Mouse (Mus musculus) cerebellum, adult (tissue): ENCODE results near the gene Phgr1.

Experiments
- ATAC-seq: cut with Nextera tagmentation; 2 replicates; pipeline ENCODE4 v1.9.2; 2017; ENCODE audit warnings: mild to moderate bottlenecking, moderate library complexity, mixed read lengths; ENCODE audit not compliant: insufficient number of reproducible peaks, low FRiP score, low TSS enrichment

Gene Phgr1

GRCm38 (mm10) chr2:118775846-118776245 lies 3.3 kb downstream of the Phgr1 start:
- ATAC-seq: peak; percentile 64

DNA sequence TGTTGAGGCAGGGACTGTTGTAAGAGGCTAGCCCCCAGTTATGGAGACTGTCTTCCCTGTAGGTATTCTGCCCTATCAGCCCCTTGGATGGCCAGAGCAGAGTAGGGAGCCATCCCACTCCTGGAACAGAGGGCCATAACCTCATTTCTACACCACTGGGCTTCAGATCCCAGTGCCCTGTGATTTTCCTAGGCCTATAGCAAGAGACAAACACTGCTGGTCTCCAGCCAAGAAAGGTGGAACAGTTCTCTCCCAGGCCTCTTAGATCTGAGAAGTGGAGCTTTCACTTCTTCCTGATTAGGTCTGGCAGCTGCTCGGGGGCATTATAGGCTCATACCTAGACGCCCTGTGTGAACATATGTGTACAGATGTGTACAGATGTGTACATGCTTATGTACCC lies 3.7 kb downstream of the Phgr1 start:
- ATAC-seq: 0 out of 2 replicates have a peak, but pooled peaks have one; percentile 3

DNA sequence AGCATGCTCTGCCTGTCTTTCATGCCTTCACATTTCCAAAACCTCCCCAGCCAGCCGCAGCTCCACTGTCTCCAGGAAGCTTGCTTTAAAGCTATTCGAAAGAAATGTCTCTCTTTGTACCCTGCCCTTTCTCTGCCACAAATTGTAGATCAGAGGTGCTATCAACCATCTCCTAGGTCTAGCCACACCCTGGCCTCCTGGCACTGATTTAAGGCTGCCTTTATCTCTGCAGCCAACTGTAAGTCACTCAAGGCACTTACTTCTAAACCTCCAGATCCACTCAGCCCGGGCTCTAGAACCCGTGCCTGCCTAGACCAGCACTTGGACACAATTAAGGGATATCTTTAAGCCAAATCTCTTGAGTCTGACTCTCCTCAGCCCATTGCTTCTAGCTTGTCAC lies 5.8 kb downstream of the Phgr1 start:
- no peak for ATAC-seq

DNA sequence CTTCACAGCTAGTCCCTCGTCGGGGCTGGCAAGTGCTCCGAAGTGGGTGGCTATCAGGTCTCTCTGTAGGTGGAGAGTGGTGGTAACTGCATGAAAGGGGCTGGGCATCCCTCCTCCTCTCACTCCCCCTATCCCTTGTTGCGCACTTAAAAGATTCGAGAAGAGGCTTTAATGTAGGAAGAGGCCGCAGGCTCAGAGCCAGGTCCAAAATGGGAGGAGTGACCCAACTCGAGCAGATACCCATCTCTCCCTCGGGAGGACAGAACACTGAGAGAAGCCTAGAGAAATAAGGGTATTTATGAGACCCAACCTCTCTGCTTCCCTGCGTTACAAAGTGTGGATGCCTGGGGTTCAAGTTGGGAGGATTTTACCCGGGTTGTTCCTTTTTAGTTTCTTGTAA lies 6.5 kb downstream of the Phgr1 start:
- ATAC-seq: no peak

- ATAC-seq: peak; percentile 81
Observed at GRCm38 (mm10) chr2:118779504-118780480, 7.2 kb downstream of the Phgr1 start, which contains the start of gene Disp2. Gene Disp2 (plus strand): TSS chr2:118779719.

DNA sequence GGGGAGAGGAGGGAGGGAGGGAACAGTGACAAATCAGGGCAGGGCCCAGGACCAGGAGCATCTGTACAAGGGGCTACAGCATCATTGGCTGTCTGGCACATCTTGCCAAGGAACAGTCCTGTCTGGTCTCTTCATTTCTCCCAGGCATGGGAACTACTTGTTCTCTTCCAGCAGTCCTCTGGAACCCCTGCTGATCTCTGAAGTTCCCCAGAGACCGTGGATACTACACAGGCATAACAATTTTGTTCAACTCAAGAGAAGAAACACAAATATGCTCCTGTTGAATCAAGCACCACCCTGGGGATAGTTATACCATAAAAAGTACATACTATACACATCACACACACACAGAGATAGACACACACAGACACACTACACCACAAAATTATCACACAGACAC lies 8.5 kb downstream of the Phgr1 start:
- no peak for ATAC-seq

GRCm38 (mm10) chr2:118782303-118782702 lies 9.7 kb downstream of the Phgr1 start:
- no peak for ATAC-seq

- ATAC-seq: no peak
Observed at GRCm38 (mm10) chr2:118783093-118783492, 10.5 kb downstream of the Phgr1 start.

- ATAC-seq: no peak
Observed at GRCm38 (mm10) chr2:118783663-118784062, 11.1 kb downstream of the Phgr1 start.

DNA sequence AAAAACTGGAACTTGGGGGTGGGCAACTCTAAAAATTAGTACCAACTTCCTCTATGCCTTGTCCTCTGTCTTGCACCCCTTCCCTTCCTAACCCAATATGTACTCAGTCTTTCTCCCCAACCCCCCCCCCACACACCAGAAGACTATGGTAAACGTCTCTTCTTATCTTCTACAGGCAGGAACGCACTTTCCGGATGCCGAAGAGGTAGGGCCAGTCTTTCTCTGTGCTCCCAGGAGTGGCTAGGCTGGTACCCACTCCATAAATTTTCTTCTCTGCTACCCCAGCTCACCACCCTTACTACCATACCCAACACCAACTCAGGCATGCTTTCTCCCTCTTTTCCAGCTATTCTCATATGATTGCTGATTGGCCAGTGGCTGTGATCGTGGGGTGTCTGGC lies 14.0 kb downstream of the Phgr1 start:
- no peak for ATAC-seq

DNA sequence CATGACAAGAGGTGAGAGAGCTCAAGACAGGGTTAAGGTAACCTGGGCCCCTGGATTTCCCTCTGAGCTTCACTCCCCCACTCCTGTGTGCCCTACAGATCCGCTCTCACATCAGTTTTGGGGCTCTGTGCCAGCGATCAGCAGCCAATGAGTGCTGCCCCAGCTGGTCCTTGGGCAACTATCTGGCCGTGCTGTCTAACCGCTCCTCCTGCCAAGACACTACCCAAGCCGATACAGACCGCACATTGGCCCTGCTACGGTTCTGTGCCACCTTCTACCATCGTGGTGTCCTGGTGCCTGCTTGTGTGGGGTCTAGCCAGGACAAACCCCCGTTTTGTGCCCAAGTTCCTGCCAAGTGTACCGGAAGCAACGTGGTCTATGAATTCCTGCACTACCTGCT lies 16.9 kb downstream of the Phgr1 start:
- peak; percentile 57 for ATAC-seq

DNA sequence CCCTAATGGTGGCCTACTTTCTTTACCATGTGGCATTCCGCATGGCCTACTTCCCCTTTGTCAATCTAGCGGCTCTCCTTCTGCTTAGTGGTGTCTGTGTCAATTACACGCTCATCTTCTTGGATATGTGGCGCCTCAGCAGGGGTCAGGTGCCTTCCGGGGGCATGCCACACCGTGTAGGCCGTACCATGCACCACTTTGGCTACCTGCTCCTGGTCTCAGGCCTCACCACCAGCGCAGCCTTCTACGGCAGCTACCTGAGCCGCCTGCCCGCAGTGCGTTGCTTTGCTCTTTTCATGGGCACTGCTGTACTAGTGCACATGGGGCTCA lies 17.6 kb downstream of the Phgr1 start:
- ATAC-seq: no peak; the same call in none of the 2 replicates

DNA sequence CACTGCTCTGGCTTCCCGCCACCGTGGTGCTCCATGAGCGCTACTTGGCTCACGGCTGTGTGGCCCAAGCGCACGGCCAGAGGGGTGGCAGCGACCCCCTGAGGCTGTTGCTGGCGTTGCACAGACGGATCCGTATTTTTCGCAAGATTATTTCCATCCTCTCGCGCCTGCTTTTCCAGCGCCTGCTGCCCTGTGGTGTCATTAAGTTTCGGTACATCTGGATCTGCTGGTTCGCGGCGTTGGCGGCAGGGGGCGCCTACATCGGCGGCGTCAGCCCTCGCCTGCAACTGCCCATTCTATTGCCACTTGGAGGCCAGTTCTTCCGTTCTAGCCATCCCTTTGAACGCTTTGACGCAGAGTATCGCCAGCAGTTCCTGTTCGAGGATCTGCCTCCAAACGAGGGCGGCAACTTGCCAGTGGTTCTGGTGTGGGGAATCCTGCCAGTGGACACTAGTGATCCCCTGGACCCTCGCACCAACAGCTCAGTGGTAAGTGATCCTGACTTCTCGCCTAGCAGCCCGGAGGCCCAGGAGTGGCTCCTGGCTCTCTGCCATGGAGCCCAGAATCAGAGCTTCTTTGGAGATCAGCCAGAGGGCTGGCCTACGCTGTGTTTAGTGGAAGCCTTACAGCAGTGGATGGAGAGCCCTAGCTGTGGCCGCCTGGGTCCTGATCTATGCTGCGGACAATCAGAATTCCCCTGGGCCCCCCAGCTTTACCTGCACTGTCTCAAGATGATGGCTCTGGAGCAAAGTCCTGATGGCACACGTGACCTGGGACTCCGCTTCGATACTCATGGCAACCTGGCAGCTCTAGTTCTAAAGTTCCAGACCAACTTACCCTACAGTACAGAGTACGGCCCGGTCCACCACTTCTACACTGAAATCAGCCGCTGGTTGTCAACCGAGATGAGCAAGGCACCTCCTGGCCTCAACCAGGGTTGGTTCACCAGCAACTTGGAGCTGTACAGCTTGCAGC lies 18.3 kb downstream of the Phgr1 start:
- peak; percentile 65; the same call in 1 of the 2 replicates for ATAC-seq

DNA sequence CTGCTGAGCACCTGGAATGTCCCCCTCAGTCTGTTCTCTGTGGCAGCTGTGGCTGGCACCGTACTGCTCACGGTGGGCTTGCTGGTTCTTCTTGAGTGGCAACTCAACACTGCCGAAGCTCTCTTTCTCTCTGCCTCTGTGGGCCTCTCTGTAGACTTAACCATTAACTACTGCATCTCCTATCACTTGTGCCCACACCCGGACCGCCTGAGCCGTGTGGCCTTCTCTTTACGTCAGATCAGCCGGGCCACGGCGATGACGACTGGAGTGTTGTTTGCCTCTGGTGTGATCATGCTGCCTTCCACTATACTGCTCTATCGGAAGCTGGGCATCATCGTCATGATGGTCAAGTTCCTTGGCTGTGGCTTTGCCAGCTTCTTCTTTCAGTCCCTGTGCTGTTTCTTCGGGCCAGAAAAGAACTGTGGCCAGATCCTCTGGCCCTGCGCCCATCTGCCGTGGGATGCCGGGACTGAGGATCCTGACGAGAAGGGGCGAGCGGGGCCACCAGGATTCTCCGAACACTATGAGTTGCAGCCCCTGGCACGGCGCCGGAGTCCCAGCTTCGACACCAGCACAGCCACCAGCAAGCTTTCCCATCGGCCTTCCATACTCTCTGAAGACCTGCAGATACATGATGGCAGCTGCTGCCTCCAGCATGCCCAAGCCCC lies 19.2 kb downstream of the Phgr1 start:
- ATAC-seq: no peak

DNA sequence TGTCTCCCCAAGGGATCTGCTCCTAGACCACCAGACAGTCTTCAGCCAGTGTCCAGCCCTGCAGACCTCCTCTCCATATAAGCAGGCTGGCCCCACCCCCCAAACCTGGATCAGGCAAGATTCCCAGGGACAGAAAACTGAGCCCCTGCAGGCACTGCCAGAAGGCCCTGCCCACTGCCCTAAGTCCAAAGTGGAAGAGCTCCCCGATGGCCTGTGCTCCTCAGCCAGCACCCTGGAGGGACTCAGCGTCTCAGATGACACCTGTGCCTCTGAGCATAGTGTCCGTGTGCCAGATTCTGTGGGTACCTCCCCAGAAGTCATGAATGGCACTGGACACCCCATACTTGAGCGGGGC lies 19.7 kb downstream of the Phgr1 start:
- ATAC-seq: no peak

DNA sequence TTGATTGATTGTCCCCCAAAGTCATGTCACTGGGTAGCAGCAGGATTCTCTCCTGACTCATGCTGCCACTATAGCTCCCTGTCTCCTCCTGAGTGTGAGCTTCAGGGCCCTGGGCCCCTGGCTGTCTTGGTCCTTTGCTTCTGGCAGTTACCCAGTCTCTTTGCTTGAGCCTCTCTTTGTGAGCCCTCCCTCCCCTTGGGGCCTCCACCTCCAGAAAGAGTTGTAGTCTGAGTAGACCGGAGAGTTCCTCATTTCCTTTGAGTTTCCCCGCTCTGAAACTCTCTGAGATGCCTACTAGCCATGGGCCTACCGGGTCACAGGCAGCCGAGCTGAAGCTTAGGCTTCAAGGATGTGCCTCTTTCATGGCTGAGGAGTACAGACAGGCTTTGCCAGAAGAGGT lies 21.1 kb downstream of the Phgr1 start:
- ATAC-seq: no peak

GRCm38 (mm10) chr2:118802542-118803118 lies 30.1 kb downstream of the Phgr1 start:
- ATAC-seq: no peak

DNA sequence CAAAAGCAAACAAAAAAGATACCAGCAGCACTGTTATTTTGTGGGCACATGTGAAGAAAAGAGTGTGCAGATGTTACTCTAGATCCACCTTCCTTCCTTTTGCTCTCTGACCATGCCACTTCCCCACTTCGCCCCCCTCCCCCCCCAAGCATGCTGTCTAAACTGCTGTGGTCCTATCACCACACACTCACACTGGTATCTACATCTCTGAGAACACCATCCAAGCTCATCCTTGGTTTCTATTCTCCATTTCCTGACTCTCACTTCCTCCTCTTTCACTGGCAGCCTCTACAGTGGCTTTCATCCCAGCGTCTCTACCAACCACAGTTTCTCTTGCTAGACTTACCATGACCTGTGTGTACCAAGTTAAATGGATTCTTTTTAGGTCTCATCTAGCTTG lies 31.9 kb downstream of the Phgr1 start:
- ATAC-seq: no peak

- ATAC-seq: no peak
Observed at GRCm38 (mm10) chr2:118805137-118805536, 32.6 kb downstream of the Phgr1 start.

DNA sequence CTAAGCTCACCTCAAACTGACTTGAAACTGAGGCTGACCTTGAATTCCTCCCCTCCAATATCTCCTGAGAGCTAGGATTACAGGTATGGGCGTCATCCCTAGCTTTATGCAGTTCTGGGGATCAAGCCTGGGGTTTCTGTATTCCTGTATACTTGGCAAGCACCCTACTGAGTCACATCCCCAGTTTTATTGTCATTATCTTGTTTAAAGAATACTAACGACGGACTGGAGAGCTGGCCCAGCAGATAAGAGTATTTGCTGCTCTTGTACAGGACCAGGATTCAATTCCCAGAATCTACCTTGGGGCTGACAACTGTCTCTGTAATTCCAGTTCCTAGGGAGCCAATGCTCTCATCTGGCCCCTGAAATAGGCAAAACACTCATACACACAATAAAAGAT lies 33.2 kb downstream of the Phgr1 start:
- ATAC-seq: no peak
